Mouse (Mus musculus): ENCODE data around the gene Gm29423.
"Not testable (repeated sequence)": the region's sequence is repeated elsewhere in the genome, so short reads cannot be mapped to it uniquely, and the experiment has no call there.

Gm29423 gene

GRCm38 (mm10) chrY:70303187-70303586 is at the start of gene Gm29423, which contains the start of gene Gm29644:
Gene Gm29423 (minus strand): TSS chrY:70303287.
Gene Gm29644 (minus strand): TSS chrY:70303343.
- DNase-seq (ENCODE audit: low read depth, low spot score), result not testable (repeated sequence)

- DNase-seq (ENCODE audit: low read depth, low spot score), result not testable (repeated sequence)
Measured at GRCm38 (mm10) chrY:70273542-70273941, 29.5 kb downstream of the Gm29423 start, which contains the start of gene Gm21118. Gene Gm21118 (minus strand): TSS chrY:70273642.

All from R1 (cell line).